Mouse (Mus musculus): ENCODE measurements around the gene Steap2.

DNA sequence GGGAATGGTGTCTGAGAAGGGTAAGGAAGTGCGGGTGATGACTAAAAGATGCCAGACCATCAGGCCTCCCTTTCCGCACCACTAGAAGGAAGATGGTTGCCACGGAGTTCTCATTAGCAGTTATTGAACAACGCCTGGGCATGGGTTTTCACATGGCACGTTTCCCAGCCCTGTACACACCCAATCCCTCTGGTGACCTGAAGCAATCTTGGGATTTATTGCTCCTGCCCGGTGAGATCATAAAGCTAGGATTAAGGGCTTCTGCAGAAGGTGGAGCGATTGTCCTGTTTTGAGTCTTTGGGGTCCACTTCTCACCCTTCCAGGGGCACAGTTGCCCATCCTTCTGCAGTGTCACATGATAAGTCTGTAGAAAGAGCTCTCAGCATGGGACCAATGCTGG is 27.8 kb upstream of the Steap2 start:
- TF ChIP-seq POLR2A (IDR thresholded peaks at IDR 0.05; ENCODE audit: borderline replicate concordance, insufficient read depth, low read length), result no peak
- TF ChIP-seq CTCF (IDR thresholded peaks at IDR 0.05; ENCODE audit: borderline replicate concordance, insufficient read depth, low read depth, low read length), result no peak

All from cerebellum, adult 2 months (tissue).